Mouse (Mus musculus): ENCODE results near the gene Rcn2.

Gene Rcn2

GRCm38 (mm10) chr9:56097584-56098298 lies 56.1 kb downstream of the Rcn2 start:
- no peak for DNase-seq (ENCODE audit: low spot score)

DNA sequence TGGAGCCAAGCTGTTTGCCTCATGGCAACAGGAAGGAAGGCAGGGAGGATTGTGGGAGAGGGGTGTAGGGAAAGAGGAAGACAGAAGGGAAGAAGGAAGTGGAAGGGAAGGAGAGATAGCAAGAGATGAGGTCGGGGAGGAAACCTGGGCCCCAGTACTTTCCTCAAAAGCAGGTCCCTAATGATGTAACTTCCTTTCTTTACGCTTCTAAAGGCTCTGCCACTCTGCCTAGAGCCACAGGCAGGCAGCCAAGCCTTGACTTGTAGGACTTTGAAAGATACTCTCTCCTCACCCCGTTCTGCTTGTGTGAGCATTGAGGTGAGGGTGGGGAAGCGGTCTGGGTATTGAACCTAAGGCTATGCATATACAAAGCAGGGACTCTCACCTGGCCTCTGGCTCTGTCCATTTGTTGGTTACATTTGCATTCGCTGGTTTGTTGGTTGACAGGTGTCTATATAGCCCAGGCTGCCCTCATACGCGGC lies 58.4 kb downstream of the Rcn2 start:
- no peak for DNase-seq (ENCODE audit: low spot score)

DNA sequence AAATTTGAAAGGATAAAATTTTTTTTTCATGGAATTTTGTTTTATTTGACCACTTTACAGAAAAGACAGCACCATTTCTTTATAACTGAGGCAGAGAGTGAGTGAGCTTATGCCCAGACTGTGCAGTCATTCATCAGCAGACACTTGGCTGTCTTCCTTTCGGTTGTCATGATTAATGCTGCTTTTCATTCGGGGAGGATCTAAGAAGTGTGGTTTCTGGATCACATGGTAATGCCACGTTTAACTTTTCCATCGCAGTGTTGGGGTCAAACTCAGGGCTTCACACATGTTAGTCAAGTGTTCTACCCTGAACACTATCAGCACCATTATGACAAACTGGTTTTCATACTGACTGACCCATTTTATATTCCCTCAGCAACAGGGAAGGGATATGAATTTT lies 59.4 kb downstream of the Rcn2 start:
- no peak for DNase-seq (ENCODE audit: low spot score)

DNA sequence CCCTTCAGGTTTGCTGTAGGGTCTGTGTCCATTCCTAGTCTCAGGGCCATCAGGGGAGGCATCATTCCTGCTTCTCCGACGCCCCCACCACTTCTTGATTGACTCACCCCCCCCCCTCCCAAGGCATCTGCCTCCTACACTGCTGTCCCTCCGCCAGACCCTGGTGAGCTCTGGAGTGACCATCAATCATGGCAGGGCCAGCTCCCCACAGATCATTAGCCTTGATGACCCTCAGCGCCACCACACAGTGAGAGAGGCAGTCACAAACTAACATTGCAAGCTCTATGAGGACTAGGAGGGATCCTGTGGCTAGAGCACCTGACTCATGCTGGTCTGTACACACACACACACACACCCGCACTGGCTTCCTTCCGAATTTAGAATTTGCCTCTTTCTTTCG lies 63.3 kb downstream of the Rcn2 start:
- no peak for DNase-seq (ENCODE audit: low spot score)

- DNase-seq (ENCODE audit: low spot score): no peak
Observed at GRCm38 (mm10) chr9:56106274-56107072, 64.8 kb downstream of the Rcn2 start.

DNA sequence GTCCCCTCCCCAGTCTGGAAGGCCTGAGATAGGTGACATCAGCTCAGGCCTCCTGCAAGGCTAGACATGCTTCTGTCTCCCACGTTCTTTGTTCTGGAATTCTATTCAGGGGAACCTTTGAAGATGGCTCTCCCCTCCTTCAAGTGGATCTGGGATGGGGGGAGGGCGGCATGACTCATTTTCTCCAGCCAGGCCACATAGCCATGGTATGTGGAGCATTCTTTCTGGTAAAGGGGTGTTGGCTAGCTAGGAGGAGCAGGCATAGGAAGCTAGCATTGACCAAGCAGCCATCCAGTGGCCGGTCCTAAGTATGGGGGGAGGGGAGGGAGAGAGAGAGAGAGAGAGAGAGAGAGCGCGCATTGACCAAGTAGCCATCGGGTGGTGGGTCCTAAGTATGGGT lies 65.9 kb downstream of the Rcn2 start:
- DNase-seq (ENCODE audit: low spot score): no peak

- DNase-seq (ENCODE audit: low spot score): no peak
Observed at GRCm38 (mm10) chr9:56108174-56108573, 66.5 kb downstream of the Rcn2 start.

Measured in testis, postnatal 14 days (tissue).